Mouse (Mus musculus): ENCODE results near the gene 1700025G04Rik.
"Not testable (repeated sequence)": the region's sequence is repeated elsewhere in the genome, so short reads cannot be mapped to it uniquely, and the experiment has no call there.

Gene 1700025G04Rik

DNA sequence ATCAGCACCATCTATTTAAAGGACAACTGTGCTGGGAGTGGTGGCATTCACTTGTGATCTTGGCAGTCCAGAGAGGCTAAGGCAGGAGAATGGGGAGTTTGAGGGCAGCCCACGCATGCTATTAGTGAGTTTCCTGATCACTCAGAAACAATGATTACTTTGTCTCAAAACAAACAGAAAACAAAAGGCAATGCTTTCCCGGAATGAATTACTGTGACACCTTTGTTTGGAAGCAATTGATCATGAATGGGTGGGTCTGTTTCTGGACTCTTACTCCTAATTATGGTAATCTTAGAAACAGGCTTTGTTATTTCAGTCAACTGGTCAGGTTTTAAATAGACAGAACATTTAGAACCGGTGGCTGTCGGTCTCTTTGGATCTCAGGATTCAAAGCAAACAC lies 211.5 kb downstream of the 1700025G04Rik start:
- no peak for ATAC-seq (ENCODE audit: insufficient number of reproducible peaks, low FRiP score, low TSS enrichment)

DNA sequence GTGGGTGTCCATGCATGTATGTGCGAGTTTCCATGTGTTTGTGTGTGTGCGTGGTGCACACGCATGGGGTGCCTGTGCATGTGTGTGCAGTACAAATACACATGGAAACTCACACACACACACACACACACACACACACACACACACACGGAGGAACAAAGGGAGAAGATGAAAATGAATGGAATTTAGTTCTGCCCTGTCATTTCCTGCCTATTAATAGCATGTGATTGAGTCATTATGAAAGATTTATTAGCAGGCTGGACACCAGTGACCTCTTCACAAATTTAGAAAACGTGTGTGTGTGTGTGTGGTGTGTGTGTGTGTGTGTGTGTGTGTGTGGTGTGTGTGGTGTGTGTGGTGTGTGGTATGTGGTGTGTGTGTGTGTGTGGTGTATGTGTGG lies 217.0 kb downstream of the 1700025G04Rik start:
- no peak for ATAC-seq (ENCODE audit: insufficient number of reproducible peaks, low FRiP score, low TSS enrichment)

DNA sequence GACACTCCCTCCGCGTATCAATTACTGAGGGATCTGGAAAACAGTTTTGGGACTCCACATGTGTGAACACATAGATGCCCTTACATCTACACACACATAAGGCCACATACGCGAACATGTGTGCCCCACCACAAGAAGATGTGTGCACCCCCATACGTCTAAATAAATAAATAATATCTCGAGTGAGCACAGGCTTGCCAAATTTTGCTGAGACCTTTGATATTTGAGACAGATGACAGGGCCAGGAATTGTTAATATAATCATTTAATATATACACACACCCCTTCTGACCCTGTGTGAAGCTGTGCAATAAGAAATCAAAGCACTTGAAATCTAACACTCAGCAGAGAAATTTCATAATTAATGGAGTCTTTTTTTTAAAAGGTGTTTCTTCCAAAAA lies 225.6 kb downstream of the 1700025G04Rik start:
- no peak for ATAC-seq (ENCODE audit: insufficient number of reproducible peaks, low FRiP score, low TSS enrichment)

DNA sequence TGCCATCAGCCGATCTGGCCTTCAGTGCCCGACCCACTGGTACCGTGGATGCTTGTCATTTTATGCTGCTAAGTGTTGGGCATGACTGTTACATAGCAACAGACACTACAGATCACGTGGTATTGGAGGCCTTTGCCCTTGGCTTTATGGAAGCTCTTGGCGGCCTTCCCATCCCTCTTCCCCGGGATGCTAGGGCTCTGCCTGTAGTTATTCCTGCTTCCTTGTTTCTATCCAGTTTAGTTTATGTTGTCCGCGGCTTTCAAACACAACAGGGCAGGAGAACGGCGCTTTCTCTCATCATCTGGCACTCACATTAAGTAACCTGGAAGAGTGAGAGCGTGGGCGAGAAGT lies 226.2 kb downstream of the 1700025G04Rik start:
- ATAC-seq (ENCODE audit: insufficient number of reproducible peaks, low FRiP score, low TSS enrichment): no peak

DNA sequence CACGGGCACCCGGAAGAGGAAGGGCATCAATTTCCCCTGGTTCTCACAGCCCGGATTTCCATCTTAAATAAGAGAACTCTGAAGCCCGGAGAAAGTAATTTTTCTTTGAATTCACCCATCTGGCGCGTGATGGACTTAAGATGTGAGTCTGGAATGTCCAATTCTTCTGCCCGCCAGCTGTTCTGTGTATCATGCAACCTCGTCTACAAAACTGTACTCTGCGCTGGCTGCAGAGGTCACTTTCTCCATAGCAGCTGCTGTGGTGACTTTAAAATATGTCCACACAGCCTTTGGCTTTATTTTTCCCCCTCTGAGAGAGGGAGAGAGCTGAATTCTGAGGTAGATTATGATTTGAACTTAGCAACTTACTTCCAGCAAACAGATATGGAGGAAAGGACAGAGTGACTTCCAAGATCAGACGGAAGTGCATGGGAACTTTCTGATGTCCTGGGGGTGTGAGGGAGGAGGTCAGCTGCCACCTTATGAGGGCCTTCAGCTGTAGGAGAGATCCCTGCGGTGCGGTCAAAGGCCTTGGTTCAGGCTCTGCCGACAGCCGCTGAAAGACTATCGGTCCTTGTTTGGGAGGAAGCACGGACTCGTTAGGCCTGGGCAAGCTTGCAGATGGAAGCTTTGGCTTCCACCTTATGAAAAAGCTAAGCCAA lies 226.7 kb downstream of the 1700025G04Rik start:
- no peak for ATAC-seq (ENCODE audit: insufficient number of reproducible peaks, low FRiP score, low TSS enrichment)

DNA sequence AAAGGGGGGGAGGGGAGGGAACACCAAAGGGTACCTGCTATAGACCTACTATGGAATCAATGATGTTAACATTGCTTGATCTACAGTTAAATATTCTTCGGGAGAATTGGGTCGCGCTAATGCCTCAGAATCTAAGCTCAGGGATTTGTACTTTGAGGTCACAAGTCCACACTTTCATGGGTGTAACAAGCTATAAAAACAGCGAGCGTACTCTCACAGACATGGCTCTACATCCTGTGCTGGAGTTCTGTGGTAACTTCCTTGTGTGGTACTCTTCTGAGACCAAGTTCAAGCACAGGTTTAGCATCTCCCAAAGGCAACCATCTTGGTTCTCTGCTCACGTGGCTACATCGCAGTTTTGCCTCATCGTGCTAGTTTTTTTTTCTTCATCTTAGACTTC lies 227.8 kb downstream of the 1700025G04Rik start:
- no peak for ATAC-seq (ENCODE audit: insufficient number of reproducible peaks, low FRiP score, low TSS enrichment)

DNA sequence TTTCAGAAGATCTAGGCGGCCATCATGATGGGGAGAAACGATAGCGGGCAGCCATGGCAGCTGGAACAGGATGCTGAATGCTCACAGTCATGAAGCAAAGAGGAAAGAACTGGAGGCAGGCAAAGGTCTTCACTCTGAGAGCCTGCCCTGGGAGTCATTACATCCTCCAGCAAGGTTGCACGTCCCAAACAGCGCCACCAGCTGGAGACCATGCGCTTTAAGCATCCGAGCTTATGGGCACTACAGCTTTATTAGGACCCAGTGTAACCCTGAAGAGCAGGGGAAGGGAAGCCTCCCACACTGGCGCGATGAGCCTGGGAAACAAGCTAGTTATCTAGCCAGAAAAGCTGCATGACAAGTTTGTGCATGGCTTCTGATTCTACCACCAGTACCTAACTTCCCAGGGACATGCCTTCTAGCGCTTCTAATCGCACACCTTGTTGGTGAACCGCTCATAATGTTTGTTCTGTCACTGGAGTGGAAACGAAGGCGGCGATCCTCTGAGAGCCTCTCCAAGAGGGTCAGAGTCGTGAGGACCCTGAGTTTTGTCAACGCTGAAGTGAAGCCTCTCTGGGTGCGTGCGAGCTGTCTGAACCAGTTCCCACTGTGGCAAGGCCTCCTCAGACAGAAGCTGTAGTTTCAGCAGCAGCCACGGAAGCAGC lies 228.5 kb downstream of the 1700025G04Rik start:
- ATAC-seq (ENCODE audit: insufficient number of reproducible peaks, low FRiP score, low TSS enrichment): no peak

DNA sequence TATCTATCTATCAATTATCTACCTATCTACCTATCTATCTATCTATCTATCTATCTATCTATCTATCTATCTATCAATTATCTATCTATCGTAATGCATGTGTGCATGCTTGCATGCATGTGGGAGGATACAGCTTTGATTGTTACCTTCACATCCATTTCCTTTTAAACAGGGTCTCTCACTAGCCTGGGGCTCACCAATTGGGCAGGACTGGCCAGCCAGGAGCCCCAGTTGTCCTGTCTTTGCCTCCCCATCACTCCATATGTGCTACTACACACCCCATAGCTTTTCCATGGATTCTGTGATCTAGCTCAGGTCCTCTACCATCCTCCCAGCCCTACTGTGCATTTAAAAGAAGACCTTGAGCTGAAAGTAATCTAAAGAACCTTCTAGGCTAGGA lies 231.5 kb downstream of the 1700025G04Rik start:
- no peak for ATAC-seq (ENCODE audit: insufficient number of reproducible peaks, low FRiP score, low TSS enrichment)

DNA sequence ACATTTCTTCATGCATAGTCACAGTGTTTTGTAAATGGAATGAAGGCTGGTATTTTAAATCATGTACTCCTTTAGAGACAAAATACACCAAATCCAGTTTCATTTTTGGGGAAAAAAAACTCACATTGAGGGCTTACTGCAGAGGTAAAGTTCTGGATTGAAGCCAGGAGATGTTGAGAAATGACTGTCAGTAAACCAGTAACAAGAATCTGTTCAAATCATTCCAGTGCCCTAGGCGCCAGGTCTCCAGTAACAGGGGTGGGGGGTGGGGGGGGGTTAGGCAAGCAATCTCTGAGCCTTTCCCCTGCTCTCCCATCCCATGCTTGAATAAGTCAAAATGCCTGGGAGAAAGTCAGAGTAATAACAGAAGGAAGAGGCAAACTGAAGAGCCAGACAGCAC lies 234.4 kb downstream of the 1700025G04Rik start:
- ATAC-seq (ENCODE audit: insufficient number of reproducible peaks, low FRiP score, low TSS enrichment): no peak

DNA sequence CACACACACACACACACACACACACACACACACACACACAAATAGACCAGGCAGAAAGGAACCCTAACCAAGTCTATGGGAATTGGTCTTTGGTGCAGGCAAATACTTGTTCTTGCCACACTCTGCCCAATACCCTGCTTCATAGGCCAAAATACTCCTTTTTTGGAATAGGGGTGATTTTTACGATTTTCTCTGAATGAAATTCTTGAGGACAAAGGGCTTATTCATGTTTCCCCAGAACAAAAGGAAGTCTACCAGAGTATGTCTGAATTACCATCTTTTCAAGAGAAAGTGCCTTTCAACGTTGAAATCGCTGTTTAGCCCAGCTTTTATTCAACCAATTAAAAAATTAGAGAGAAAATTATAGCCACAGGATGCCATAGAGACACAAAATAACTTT lies 237.9 kb downstream of the 1700025G04Rik start:
- no peak for ATAC-seq (ENCODE audit: insufficient number of reproducible peaks, low FRiP score, low TSS enrichment)

DNA sequence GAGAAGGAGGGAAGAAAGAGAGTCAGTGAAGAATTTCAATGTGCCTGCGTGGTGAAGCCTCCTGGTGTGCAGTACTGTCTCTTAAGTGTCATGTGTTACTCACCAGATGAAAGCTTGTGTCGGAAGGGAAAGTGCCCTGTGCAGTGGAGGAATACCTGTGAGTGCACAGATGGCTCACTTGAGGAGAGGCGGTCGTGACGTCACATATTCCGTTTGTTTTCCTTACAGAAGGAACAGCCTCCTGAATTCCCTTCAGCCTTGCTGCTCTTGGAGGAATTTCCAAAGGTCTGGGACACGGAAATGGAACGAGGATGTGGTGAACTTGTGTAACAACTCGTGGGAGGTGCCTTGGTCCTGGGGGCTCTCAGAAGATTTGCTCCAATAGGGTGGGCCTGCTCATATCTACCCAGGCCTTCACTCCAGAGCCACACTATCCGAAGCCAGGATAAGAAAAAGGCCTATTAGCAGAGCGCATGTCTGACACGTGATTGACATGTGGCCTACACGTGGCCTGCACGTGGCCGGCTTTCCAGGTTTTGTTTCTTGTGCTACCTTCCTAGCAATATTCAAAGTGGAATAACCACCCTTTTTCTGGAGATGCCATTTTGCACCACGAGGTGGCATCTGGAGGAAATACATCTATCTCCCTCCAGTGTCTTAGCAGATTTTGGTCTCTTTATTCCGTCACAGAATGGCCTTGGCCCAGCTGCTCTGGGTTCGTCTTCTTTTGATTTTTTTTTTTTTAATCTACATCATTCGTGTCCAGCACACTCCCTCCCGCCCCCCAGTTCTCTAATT lies 238.7 kb downstream of the 1700025G04Rik start:
- no peak for ATAC-seq (ENCODE audit: insufficient number of reproducible peaks, low FRiP score, low TSS enrichment)

DNA sequence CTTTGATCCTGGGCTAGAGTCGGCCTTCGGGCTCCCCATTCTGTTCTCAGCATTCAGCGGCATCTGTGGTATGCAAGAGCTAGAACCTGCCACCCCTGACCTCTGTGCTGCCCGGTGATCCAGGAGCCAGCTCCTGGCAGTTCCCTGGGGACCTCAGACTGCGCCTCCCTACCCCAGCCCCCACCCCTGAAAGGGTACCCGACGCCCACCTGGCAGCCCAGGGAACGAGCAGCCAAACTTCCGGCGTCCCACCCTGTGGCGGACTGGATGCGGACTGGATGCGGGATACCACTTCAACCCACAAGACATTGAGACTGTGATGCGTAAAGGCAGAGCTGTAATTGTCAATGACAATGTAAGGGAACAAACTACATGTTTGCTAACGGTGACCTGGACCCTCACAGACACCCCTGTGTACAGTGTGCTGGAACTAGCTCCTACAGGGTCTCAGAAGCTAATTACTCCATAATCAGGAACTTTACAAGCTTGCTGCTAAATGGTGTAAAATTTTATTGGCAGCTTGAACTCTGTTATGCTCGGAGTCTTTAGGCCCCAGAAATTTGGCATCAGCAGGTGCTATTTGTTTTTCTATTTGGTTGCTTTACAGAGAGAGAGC lies 239.8 kb downstream of the 1700025G04Rik start:
- no peak for ATAC-seq (ENCODE audit: insufficient number of reproducible peaks, low FRiP score, low TSS enrichment)

DNA sequence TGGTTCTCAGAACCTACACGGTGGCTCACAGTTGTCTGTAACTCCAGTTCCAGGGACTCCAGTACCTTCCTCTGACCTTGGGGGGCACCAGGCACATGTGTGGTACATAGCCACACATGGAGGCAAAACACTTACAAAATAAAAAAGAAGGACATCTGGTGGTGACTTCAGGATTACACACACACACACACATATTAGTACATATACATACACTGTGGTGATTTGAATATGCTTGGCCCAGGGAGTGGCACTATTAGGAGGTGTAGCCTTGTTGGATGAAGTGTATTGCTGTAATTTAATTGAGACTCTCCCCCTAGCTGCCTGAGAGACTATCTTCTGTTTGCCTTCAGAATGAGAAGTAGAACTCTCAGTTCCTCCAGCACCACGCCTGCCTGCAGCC lies 241.6 kb downstream of the 1700025G04Rik start:
- ATAC-seq (ENCODE audit: insufficient number of reproducible peaks, low FRiP score, low TSS enrichment): no peak

DNA sequence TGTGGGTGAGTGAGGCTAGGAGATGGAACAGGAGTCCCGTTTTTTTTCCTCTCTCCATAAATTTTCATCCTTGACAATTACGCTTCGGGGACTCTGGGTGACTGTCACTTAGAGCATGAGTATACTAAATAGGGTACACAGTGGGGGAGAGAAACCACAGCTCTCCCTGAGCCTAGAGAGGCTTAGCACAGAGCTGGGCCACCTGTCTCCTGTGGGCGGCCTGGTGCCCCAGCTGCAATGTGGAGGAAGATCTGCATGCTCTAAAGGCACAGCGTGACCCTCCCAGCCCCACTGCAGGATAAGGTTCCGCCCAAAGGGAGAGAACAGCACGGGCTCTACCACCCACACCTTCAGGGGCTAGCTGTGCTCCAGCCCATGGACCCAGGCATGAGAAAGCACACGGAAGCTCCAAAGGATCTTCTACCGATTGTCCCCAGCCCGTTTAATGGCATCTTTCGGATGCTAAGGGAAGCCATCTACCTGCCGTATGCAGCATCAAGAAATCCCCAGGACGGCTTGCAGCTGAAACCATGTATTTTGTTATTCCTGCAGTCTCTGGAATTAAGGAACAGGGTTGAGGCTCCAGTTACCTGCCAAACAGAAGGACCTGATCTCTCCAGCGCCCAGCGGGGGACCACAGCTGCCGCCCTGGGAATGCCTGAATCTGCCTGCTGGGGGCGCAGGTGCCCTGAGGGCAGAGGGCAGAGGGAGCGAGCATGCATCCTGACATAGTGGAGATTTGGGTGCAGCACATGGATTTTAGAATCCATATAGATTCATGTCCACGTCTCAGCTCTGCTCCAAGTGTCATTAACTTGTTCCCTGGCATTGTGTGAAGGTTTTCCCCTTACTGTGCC lies 243.8 kb downstream of the 1700025G04Rik start:
- ATAC-seq (ENCODE audit: insufficient number of reproducible peaks, low FRiP score, low TSS enrichment): no peak

DNA sequence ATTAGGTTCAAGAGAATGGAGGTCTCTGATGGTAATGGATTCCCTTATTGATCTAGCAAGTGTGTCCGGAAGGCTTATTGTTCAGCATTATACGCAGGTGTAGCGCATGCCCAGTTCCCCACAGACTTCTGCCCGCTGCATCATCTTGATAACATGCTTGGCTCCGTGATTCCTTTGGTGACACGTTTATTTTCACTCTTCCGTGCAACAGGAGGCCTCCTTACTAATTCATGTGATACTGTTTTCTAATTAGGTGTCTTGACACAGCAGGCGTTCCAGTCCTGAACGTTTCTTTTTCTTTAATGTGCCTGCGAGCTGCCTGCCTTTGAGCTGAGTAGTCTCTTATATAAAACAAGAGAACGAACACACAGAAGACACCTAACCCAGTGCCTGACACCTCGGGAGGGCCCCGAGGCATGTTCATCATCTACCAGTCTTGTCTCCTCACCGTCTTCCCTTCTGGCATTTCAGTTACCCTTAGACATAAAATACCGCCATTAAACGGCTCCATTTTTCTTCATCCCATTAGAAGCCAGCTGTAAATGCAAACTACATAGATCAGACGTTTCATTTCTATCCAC lies 244.6 kb downstream of the 1700025G04Rik start:
- no peak for ATAC-seq (ENCODE audit: insufficient number of reproducible peaks, low FRiP score, low TSS enrichment)

DNA sequence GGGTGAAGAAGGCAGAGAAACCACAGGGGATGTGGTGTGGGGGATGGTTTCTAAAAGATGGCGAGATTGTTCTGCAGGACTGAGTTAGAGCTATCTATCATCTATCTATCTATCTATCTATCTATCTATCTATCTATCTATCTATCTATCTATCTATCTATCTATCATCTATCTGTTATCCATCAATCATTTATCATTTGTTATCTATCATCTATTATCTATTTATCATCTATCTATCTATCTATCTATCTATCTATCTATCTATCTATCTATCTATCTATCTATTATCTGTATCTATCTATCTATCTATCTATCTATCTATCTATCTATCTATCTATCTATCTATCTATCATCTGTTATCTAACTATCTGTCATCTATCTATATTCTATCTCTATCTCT lies 249.6 kb downstream of the 1700025G04Rik start:
- ATAC-seq (ENCODE audit: insufficient number of reproducible peaks, low FRiP score, low TSS enrichment): not testable (repeated sequence)

DNA sequence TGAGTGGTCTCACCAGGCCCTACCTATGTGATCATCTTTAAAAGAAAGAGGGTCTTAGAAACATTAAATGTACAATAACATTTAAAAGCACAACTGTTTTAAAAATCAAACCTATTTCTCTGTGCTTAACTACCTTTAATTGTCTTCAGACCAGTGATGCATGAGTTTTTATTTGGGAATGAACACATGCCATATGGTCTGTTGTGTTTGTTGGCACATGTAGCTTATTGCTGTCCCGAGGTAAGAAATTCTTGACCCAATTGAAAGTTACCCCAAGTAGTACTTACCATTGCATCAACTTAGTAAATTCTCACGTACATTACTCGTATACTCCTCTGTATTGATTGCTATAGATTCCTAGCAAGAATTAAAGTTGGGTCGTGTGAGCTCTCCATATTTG lies 254.7 kb downstream of the 1700025G04Rik start:
- peak; percentile 76 for ATAC-seq (ENCODE audit: insufficient number of reproducible peaks, low FRiP score, low TSS enrichment)

DNA sequence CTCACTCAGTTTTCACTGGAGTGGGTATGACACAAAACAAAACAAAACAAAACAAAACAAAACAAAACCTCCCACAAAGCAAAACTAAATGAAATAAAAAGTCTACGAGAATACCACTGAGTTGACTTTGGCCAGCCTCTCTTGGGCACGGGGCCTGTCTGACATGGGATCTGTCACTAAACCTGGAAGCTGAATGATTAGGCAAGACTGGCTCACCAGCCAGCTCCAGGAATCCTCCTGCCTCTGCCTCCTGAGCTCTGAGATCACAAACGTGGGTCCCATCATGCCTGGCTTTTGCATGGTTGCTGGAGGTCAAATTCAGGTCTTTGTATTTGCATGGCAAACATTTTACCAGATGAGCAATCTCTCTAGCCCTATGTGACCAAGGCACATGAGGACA lies 258.1 kb downstream of the 1700025G04Rik start:
- no peak for ATAC-seq (ENCODE audit: insufficient number of reproducible peaks, low FRiP score, low TSS enrichment)

DNA sequence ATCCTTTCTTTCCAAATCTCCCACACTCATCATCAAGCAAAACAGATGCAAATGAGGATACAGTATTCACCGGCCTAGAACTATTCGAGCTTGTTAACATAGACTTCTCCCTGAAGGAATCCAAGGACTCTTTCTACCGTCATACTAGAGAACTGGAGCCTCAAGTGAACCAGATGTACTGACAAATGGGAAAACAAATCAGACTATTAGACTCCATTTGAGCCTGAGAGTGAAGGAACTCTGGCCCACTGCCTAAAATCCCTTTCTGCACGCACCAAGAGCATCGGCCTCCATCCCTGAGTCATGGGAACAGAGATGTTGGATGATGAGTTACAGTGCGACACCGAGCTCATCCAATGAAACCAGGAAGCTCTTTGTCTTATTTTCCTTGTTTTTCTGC lies 264.9 kb downstream of the 1700025G04Rik start:
- ATAC-seq (ENCODE audit: insufficient number of reproducible peaks, low FRiP score, low TSS enrichment): no peak

DNA sequence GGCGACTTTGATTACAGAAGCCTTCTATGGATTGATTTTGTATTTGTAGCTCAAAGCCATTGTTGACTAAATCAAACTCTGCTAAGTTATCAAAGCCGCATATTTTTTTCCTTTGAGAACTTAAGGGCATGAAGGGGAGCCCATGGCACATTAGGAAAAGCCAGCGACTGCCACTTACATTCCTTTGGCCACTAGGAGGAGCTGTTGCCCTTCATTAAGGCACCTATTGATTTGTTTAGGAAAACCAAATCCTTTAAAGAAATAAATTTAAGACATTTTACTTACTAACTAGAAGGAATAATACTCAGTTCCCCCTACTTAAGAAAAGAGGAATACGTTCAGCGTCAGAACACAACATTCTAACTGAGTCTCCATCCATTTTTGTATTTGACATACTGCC lies 269.5 kb downstream of the 1700025G04Rik start:
- no peak for ATAC-seq (ENCODE audit: insufficient number of reproducible peaks, low FRiP score, low TSS enrichment)
